Mouse (Mus musculus): ENCODE measurements around the gene Taar5.

Taar5 gene

DNA sequence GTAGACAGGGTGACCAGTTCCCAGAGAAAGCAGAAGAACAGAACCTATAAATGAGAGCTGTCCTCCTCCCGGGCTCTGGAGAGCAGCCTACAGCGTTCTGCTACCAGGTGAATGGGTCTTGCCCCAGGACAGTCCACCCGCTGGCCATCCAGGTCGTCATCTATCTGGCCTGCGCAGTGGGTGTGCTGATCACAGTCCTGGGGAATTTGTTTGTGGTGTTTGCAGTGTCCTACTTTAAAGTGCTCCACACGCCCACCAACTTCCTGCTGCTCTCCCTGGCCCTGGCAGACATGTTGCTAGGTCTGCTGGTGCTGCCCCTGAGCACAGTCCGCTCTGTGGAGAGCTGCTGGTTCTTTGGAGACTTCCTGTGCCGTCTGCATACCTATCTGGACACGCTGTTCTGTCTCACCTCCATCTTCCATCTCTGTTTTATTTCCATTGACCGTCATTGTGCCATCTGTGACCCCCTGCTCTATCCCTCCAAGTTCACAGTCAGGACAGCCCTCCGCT is at the start of gene Taar5:
Gene Taar5 (plus strand): TSS at position 51 of the 510 bp plus-strand sequence.
- no peak for DNase-seq

- DNase-seq, result no peak
Measured at GRCm38 (mm10) chr10:23922468-23922867, 48.0 kb upstream of the Taar5 start.

DNA sequence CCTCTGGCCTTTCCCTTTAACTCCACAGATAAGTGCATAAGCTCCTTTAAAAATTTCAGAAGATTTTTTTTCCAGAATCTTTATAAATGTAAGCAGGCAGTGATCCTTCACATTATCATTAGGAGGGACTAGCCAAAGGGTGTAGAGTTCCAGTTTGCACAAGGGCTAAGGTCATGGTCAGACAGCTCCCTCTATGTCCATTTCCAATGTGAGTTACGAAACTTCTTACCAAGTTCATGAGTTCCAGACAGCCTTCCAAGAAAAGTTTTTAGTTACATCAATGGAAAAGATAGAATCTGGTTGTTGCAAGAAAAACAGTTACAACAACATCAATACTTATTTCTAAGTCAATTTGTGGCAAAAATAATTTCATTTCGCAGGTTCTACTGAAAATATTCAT is 46.6 kb upstream of the Taar5 start:
- no peak for DNase-seq

DNA sequence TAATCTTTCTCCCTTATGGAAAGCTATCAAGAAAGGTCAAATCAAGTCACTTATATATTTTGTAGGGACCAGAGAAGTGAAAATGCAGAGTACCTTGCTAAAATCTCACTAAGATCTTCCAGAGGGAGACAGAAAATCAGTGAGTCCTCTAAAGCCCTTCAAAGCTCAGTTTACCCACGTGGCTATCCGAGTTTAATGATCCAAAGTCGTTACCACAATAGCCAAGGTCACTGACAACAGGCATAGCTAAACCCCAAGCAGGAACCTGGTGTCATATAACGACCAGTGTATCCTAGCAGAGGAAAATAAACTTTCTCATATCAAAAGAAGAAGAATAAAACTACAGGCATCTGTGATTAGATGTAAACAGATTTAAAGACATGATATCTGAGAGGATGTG is 32.9 kb upstream of the Taar5 start:
- DNase-seq, result no peak

DNA sequence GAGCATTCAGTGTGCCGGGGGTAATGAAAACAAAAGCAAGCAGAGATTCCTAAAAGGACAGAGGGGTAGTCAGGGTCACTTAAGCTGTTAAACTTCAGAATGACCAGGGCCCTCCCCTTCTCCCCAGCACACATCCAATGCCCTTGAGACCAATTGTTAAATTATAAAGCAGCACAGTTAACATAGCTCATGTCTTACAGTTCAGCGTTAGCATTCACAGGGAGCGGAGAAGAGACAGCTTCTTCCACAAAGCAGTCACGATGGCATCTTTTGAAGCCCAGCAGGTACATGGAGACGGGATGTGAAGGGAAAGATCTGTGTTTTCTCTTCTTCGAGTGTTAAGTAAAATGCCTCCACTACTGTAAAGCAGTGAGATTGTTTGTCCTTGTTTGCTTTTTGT is 32.2 kb upstream of the Taar5 start, which contains the start of gene Taar2:
Gene Taar2 (plus strand): TSS at position 261 of the 400 bp plus-strand sequence.
- no peak for DNase-seq

- peak; percentile 41 for DNase-seq
Measured at GRCm38 (mm10) chr10:23942465-23942864, 28.0 kb upstream of the Taar5 start.

DNA sequence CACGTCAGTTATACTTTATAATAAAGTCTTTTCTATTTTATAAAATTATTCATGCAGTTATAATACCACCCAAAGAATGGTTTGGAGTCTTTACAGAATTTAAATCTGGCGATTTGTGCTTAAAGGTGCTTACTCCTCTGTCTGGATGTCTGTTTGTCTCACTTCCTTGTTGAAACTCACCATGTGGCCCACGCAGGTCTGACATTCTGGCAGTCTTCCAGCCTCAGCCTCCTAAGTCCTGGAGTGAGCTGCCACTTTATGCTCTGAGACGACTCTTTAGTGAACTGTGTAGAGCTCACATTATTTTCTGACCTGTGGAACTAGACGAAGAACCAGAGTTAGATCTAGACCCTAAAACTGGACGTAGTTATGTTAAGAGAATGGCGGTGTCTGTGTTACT is 22.5 kb upstream of the Taar5 start:
- no peak for DNase-seq

DNA sequence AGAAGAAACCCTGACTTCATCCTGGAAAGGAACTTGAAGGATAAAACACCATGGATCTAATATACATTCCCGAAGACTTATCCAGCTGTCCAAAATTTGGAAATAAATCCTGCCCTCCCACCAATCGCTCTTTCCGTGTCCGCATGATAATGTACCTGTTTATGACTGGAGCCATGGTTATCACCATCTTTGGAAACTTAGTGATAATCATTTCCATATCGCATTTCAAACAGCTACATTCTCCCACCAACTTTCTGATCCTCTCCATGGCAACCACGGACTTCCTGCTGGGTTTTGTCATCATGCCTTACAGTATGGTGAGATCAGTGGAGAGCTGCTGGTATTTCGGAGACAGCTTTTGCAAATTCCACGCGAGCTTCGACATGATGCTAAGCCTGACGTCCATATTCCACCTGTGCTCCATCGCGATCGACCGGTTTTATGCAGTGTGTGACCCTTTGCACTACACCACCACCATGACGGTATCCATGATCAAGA is 20.9 kb upstream of the Taar5 start, which contains the start of gene Taar3:
Gene Taar3 (plus strand): TSS at position 51 of the 498 bp plus-strand sequence.
- DNase-seq, result no peak

DNA sequence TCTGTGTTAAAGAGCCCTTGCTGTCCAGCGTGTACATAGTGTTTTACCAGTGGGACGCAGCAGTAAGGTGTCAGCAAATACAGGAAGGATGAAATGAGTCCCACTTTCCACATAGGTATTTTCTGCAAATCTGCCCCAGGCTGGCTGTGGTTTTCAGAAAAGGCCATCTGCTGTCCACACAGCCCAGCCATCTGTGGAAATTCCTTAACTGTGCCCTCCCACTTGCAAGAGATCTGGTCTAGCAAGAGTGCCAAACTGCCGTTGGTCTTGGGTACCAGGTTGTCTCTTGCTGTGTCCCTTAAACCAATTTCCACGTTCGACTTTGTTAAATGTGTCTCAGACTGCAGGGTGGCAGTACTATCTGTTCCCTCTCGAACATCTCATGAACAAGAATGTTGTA is 18.8 kb upstream of the Taar5 start:
- DNase-seq, result no peak

- DNase-seq, result no peak
Measured at GRCm38 (mm10) chr10:23959071-23959470, 11.4 kb upstream of the Taar5 start.

- DNase-seq, result no peak
Measured at GRCm38 (mm10) chr10:23960444-23960915, 10.0 kb upstream of the Taar5 start, which contains the start of gene Taar4. Taar4 (plus strand) TSS chr10:23960494.

DNA sequence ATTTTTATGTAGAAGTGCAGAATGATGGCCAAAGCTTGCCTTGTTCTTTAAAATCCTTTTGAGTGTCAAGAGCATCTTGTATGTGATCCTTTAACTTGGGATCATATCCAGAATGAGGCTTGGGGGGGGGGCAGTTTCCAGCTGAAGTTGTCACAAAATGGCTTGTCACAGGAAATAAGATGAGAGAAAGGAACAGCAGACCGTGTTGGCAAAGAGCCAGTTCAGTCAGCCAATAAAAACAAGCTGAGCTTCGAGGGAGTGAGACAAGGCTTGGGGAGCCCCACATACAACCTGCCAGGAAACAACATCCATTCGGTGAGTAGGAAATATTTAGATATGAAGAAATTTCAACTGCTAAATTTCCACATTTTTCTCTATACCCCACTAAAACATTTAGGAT is 7.1 kb upstream of the Taar5 start:
- DNase-seq, result no peak

DNA sequence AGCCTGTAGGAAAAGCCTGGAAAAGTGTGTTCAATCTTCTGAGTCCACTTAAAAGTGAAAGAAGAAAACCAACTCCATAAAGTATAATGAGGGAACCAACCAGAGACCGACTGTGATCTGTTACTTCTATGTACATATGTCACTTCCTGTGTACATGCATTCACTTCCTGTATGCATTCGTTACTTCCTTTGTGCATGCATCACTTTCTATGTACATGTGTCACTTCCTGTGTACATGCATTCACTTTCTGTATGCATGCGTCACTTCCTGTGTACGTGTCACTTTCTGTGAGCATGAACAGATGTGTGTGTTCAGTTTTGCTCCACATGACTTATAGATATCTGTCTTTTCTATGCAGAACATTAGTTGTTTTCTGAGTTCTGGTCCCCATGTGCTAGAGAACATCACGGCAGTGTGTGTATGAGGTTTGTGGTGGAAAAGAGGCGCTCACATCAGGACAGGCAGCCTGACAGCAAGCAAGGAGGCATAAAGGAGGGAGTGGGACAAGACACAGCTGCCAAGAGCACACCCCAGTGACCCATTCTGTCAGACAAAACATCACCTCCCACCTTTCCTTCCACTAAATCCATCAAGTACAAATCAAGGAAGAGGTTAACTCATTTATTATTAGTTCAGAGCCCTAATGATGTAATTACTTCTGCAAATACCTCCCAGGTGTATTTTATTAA is 5.4 kb upstream of the Taar5 start:
- no peak for DNase-seq

- DNase-seq, result no peak
Measured at GRCm38 (mm10) chr10:23971256-23971655, 750 bp downstream of the Taar5 start.

DNA sequence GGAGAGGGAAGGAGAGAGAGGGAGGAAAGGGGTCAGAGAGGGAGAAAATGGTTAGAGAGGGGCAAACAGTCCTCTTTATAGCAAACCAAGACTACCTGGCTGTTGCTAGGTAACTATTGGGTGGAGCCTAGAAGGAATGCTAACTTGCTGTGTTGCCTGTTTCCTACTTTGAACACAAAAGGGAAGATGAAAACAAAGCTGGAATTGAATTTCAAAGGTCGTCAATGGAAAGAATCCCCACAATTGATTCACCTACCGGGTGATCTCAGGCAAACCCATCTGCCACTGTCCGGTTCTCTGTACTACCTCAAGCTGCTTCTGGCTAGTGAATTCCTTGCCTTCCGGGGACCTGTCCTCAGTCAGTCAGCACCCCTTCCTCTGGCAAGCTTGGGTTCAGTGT is 7.5 kb downstream of the Taar5 start:
- no peak for DNase-seq

GRCm38 (mm10) chr10:23978901-23979705 is 8.6 kb downstream of the Taar5 start:
- peak; percentile 64 for DNase-seq

- no peak for DNase-seq
Measured at GRCm38 (mm10) chr10:23985546-23985945, 15.0 kb downstream of the Taar5 start, which contains the start of gene Taar6. Taar6 (minus strand) TSS chr10:23985646.

- peak; percentile 10 for DNase-seq
Measured at GRCm38 (mm10) chr10:23986419-23986818, 15.9 kb downstream of the Taar5 start.

GRCm38 (mm10) chr10:23993381-23993780 is 22.9 kb downstream of the Taar5 start, which contains the start of gene Taar7a:
Taar7a (minus strand) TSS chr10:23993481.
- DNase-seq, result no peak

DNA sequence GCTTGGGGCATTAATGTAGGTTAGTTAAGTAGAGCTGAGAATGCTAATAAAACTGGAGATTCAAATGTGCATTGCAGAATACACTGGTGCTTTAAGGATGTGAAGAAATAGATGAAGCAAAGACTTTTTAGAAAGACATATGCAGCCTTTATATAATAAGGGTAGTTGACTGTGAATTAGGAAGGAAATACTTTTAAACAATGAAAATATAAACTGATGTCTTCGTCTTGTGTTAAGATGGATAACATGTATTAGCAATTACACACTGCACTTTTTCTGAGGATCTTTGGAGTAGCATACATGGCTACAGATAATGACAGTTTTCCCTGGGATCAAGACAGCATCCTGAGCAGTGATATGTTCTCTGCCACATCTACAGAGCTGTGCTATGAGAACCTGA is 29.1 kb downstream of the Taar5 start, which contains the start of gene Taar7b:
Gene Taar7b (plus strand): TSS at position 301 of the 400 bp plus-strand sequence.
- DNase-seq, result no peak

GRCm38 (mm10) chr10:24006442-24006841 is 35.9 kb downstream of the Taar5 start:
- no peak for DNase-seq

DNA sequence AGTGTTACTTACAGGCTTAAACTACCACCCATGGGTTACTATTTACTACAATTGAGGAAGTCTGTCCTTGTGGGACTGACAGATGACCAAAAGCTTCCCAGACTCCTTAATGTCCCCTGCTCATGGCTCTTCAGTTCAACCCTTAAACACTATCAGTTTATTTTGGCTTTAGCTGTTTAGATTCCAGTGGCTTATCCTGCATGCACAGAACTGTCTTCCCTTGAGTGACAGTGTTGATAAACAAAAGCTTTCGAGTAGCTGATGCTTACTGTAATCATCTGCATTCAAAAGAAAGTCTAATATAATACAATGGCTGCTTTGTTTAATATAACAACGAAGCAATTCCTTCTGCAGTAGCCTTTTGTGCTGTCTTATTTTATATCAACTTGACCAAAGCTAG is 36.5 kb downstream of the Taar5 start:
- DNase-seq, result no peak

GRCm38 (mm10) chr10:24008143-24008542 is 37.6 kb downstream of the Taar5 start:
- DNase-seq, result no peak
